Mouse (Mus musculus) cerebellum, postnatal 36 days (tissue): ENCODE measurements around the gene Hist1h4d.

Source experiments
- DNase-seq, 2 experiments: peaks; one replicate each; pipeline ENCODE4 v3.0.0; 2021 to 2022; ENCODE audit warnings: mixed read lengths in 2 of 2

Gene Hist1h4d

GRCm38 (mm10) chr13:23593051-23593770 is 11.8 kb downstream of the Hist1h4d start:
- no peak for DNase-seq

GRCm38 (mm10) chr13:23595185-23595584 is 13.8 kb downstream of the Hist1h4d start:
- no peak for DNase-seq

- DNase-seq = no peak
Measured at GRCm38 (mm10) chr13:23595622-23596372, 14.4 kb downstream of the Hist1h4d start.

DNA sequence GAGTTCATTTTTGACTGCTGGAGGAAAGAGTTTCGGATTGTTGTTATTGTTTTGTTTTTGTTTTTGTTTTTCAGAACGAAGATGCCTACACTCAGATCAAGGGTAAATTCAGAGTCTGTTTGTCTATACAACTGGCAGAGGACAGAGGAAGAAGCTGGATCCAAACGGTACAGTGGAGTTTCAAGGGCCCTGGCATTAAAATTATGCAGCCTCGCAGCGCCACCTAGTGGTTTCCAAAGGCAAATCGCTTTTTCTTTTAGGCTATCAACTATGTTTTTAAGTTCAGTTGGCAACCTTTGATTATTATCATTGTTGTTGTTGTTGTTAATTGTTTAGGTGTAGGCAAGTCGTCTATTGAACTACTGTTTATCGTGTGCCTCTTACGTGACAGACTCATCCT is 16.6 kb downstream of the Hist1h4d start:
- DNase-seq = peak; percentile 80 to 85

GRCm38 (mm10) chr13:23603182-23603699 is 21.8 kb downstream of the Hist1h4d start:
- DNase-seq = no peak

DNA sequence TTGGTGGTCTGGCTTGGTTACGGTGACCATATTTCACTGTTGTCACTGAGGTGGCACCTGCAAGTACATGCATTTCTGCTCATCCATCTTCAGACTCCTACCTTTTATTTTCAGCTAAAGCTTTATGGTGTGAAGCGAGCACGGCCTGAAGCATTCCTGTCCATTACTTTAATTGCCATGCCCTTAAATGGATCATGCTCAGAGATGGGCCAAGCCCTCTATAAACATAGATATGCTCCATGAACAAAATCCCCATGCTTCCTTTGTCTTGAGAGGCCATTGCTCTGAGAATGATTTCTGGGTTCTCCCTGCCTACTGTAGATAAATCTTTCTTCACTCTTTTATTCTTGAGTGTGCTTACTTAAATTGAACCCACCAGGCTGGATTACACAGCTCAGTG is 23.1 kb downstream of the Hist1h4d start:
- DNase-seq = no peak

DNA sequence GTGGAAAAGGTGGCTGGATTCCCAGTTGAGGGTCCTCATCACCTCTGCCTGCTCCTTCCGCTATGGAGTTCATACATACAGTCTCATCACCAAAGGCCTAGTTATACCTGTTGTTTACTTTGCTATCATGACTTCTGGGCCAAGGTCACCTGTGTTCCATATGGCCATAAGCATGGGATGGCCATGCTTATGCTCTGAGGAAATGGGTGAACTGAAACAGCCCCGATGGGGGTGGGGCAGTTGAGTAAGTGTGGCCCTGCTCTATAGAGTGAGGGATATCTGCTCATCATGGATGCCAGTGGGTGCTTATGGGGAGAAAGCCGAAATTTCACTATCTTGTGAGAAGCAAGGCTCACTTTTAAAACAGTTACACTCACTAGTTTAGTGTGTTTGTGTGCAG is 23.7 kb downstream of the Hist1h4d start:
- no peak for DNase-seq

- no peak for DNase-seq
Measured at GRCm38 (mm10) chr13:23609209-23609608, 27.8 kb downstream of the Hist1h4d start.

- DNase-seq = no peak
Measured at GRCm38 (mm10) chr13:23609844-23610243, 28.4 kb downstream of the Hist1h4d start.

GRCm38 (mm10) chr13:23610393-23610792 is 29.0 kb downstream of the Hist1h4d start:
- no peak for DNase-seq

- DNase-seq = no peak
Measured at GRCm38 (mm10) chr13:23611638-23612037, 30.2 kb downstream of the Hist1h4d start.

DNA sequence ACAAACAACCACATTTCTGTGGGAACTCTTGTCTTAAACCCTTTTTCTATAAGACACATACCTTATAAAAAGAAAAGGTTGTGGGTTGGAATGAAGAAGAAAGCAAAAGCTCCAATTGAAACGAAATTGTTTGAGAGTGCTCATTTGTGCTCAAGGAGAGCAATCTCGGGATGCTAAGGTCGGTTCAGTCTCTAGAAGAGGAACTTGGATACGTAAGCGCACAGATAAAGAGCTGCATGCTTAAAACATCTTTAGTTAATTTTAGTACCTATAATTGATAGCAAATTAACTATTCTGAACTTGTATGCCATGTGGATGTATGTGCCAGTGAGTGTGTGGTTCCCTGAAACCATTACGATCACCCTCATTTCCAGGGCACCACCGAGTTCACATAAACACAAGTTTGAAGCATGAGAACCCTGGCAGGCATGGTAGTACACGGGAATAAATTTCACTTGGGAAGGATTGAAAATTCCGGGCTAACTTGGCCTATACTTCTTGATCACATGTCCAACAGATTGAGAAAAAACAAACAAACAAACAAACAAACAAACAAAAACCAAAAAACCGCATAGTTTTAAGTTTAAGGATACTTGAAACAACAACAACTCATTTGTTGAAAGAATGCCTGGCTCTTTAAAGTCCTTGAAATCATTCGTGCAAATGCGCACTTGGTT is 38.8 kb downstream of the Hist1h4d start:
- DNase-seq = peak in 1 of 2 experiments; percentile 13

GRCm38 (mm10) chr13:23620733-23621531 is 39.5 kb downstream of the Hist1h4d start, which contains the start of gene Hist1h2be:
Hist1h2be (minus strand) TSS chr13:23621124.
- peak; percentile 65 to 74 for DNase-seq

DNA sequence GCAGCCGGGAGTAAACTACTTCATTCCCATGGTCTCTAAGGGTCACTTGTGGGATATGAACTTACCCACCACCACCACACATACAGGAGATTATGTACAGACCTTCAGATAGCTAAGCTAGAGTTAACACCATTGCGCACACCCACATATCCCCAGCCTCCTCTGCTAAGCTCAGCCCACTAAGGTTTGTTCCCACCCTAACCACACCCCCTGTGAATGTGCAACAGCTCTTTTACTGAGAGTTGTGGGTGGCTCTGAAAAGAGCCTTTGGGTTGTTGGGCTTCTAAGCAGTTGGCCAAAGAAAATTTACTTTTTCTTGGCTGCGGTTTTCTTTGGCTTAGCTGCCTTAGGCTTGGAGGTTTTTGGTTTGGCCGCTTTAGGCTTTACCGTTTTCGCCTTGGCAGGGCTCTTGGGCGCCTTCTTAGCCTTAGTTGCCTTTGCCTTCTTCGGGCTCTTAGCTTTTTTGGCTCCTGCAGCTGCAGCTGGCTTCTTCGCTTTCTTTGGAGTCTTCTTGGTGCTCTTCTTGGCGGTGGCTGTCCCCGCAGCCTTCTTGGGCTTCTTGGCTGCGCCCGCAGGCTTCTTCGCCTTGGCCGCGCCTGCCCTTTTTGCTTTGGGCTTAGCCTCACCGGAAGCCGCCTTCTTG is 40.3 kb downstream of the Hist1h4d start:
- DNase-seq = peak; percentile 43 to 58

DNA sequence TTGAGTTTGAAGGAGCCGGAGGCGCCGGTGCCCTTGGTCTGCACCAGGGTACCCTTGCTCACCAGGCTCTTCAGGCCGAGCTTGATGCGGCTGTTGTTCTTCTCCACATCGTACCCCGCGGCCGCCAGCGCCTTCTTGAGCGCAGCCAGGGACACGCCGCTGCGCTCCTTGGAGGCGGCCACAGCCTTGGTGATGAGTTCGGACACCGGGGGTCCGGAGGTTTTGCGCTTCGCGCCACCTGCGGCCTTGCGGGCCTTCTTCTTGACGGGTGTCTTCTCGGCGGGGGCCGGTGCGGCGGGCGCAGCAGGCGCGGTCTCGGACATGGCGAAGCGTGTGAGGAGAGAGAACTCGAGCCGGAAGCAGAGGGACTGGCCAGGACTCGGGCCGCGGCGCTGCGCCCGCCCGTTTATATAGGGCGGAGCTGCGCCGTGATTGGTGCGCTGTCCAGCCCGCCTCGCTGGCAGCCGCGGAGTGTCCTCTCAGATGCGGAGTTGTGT is 40.8 kb downstream of the Hist1h4d start, which contains the start of gene Hist1h1e:
Hist1h1e (minus strand) TSS at position 384 of the 497 bp plus-strand sequence.
- DNase-seq = peak; percentile 91 to 92

- peak; percentile 23 to 26 for DNase-seq
Measured at GRCm38 (mm10) chr13:23622861-23623450, 41.6 kb downstream of the Hist1h4d start.

DNA sequence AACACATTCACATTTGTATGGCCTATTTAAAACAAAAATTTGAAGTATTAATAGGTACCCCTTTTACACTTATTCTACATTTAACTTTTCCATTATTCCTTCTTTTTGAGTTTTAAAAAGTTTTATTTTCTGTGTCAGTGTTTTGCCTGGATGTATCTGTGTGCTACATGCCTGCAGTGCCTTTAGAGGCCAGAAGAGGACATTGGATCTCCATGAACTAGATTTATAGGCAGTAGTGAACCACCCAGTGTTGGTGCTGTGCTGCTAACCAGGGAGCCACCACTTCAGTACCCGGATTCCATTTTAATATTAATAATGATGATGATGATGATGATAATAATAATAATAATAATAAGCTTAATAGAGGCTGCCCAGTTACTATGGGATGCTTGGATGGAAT is 49.3 kb downstream of the Hist1h4d start:
- no peak for DNase-seq
